Mouse (Mus musculus) C2C12 (cell line): ENCODE measurements around the gene Get4.

ENCODE experiments used
- CTCF ChIP-seq: IDR thresholded peaks from one replicate; pipeline ENCODE4 v1.5.1; 2011; ENCODE audit not compliant: control insufficient read depth, insufficient read depth, insufficient read length
- MYOD1 ChIP-seq: IDR thresholded peaks from one replicate; pipeline ENCODE4 v1.6.1; 2011; ENCODE audit warnings: low read depth; ENCODE audit not compliant: control insufficient read depth, insufficient read length
- MYOG ChIP-seq: IDR thresholded peaks from one replicate; pipeline ENCODE4 v1.6.1; 2011; ENCODE audit not compliant: control insufficient read depth, insufficient read length; ENCODE audit errors: extremely low read depth

DNA sequence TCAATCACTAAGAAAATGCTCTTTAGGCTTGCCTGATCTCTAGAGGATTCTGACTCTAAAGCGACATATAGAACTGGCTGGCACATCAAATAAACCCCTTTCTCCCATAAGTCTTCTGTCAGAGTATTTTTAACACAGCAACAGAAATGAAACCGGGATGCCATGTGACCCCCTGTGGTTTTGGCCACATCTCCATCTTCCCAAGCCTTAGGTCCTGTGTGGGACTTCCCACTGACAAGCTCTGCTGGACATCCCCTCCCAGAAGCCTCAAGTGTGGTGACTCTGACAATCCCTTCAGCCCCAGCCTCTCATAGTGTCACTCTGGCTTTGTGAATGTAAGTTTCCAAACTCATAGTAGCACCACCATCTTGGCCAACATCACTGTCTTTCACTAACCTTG lies 42.0 kb downstream of the Get4 start:
- TF ChIP-seq CTCF: no peak
- TF ChIP-seq MYOD1: no peak
- no peak for TF ChIP-seq MYOG
